Mouse (Mus musculus) fat pad, adult 2 months (tissue): ENCODE results near the gene Arhgap25.

Experiments
- DNase-seq: peaks from one replicate; pipeline ENCODE4 v3.0.0-alpha.2; 2011; ENCODE audit warnings: low read depth, low spot score; ENCODE audit errors: extremely low read depth

Arhgap25 gene

GRCm38 (mm10) chr6:87451016-87451415, 82.0 kb downstream of the Arhgap25 start:
- DNase-seq = no peak

GRCm38 (mm10) chr6:87449534-87449933, 83.5 kb downstream of the Arhgap25 start:
- no peak for DNase-seq

- no peak for DNase-seq
These were observed 85.8 kb downstream of the Arhgap25 start for GRCm38 (mm10) chr6:87447217-87447616.

- DNase-seq = no peak
These were observed 87.8 kb downstream of the Arhgap25 start for GRCm38 (mm10) chr6:87445222-87445621.

GRCm38 (mm10) chr6:87443253-87443652, 89.8 kb downstream of the Arhgap25 start:
- DNase-seq = no peak

- DNase-seq = no peak
These were observed 96.3 kb downstream of the Arhgap25 start for GRCm38 (mm10) chr6:87436745-87437144.

- DNase-seq = no peak
These were observed 97.3 kb downstream of the Arhgap25 start for GRCm38 (mm10) chr6:87435791-87436190.

- no peak for DNase-seq
These were observed 104.5 kb downstream of the Arhgap25 start, which contains the start of gene Bmp10 for GRCm38 (mm10) chr6:87428487-87429044. Bmp10 (plus strand) TSS chr6:87428994.

- DNase-seq = no peak
These were observed 105.4 kb downstream of the Arhgap25 start for GRCm38 (mm10) chr6:87427616-87428015.

- no peak for DNase-seq
These were observed 106.1 kb downstream of the Arhgap25 start for GRCm38 (mm10) chr6:87426954-87427353.

GRCm38 (mm10) chr6:87424037-87424816, 108.8 kb downstream of the Arhgap25 start:
- no peak for DNase-seq

- no peak for DNase-seq
These were observed 110.8 kb downstream of the Arhgap25 start for GRCm38 (mm10) chr6:87422304-87422703.

- DNase-seq = no peak
These were observed 121.0 kb downstream of the Arhgap25 start for GRCm38 (mm10) chr6:87412011-87412410.
